Mouse (Mus musculus) megakaryocyte, embryonic 14.5 days (primary cell): ENCODE data around the gene Pcif1.

Experiments
- FLI1 ChIP-seq: IDR thresholded peaks from 2 replicates; pipeline ENCODE4 v1.6.1; 2012; ENCODE audit warnings: low read length, inconsistent platforms, mixed read lengths
- GATA1 ChIP-seq: IDR thresholded peaks from 3 replicates; pipeline ENCODE4 v1.6.1; 2012; ENCODE audit warnings: mixed read lengths, low read length, inconsistent platforms, borderline replicate concordance

DNA sequence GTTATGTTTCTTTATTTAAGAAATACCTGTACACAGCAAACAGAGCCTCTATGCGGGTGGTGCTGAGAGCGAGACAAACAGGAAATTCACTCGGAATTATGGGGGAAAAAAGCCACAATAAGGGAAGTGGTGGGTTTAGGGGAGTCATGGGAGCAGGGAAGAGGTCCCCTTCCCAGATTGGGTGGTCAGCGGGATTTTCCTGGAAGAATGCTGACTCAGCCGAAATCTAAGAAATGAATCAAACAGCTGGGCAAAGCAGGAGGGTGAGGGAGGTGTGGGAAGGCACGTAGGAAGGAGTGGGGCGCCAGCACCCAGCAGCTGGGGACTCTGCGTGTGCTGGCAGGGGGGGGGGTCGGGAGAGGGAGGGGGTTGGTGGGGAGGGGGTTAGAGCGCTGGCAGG lies 54.4 kb downstream of the Pcif1 start:
- no peak for TF ChIP-seq FLI1
- no peak for TF ChIP-seq GATA1
